Mouse (Mus musculus): ENCODE results near the gene Zfp101. TPM values are rescaled to one million over a fixed set of nuclear protein-coding genes. Genes with fewer than 3 reads are reported as not detected.

The Zfp101 gene
- polyA plus RNA-seq, 1 experiment from 2014 or later = 13.5 TPM

Other genes with a start within 250 kb of the Zfp101 start
- not detected in 2 replicates for gene Olfr55, start 226.2 kb downstream of the Zfp101 start, polyA plus RNA-seq (2015; fragmentation: Nextera tagmentation; extraction: Ambion mirVana)
- 0.12 TPM in 1 of 2 replicates, not detected in the other for gene Olfr239, start 203.3 kb downstream of the Zfp101 start, polyA plus RNA-seq (2015; fragmentation: Nextera tagmentation; extraction: Ambion mirVana)
- gene Olfr1564, start 173.0 kb downstream of the Zfp101 start, polyA plus RNA-seq (2015; fragmentation: Nextera tagmentation; extraction: Ambion mirVana) = not detected in 2 replicates
- gene Zfp955a, start 139.5 kb downstream of the Zfp101 start, polyA plus RNA-seq (2015; fragmentation: Nextera tagmentation; extraction: Ambion mirVana) = 25.7 and 28.0 TPM in 2 replicates
- 0.04 TPM in 2 replicates for gene Olfr63, start 130.0 kb downstream of the Zfp101 start, polyA plus RNA-seq (2015; fragmentation: Nextera tagmentation; extraction: Ambion mirVana)
- gene Zfp955b, start 105.1 kb downstream of the Zfp101 start, polyA plus RNA-seq (2015; fragmentation: Nextera tagmentation; extraction: Ambion mirVana) = 21.5 TPM in 2 replicates
- gene Zfp81, start 35.8 kb downstream of the Zfp101 start, polyA plus RNA-seq (2015; fragmentation: Nextera tagmentation; extraction: Ambion mirVana) = 14.9 and 16.1 TPM in 2 replicates
- not detected in 2 replicates for gene Actl9, start 38.3 kb upstream of the Zfp101 start, polyA plus RNA-seq (2015; fragmentation: Nextera tagmentation; extraction: Ambion mirVana)
- gene Adamts10, start 129.6 kb upstream of the Zfp101 start, polyA plus RNA-seq (2015; fragmentation: Nextera tagmentation; extraction: Ambion mirVana) = 67.7 and 69.7 TPM in 2 replicates
- gene Myo1f, start 161.1 kb upstream of the Zfp101 start, polyA plus RNA-seq (2015; fragmentation: Nextera tagmentation; extraction: Ambion mirVana) = 1.5 and 1.9 TPM in 2 replicates
- gene Zfp414, start 234.4 kb upstream of the Zfp101 start, polyA plus RNA-seq (2015; fragmentation: Nextera tagmentation; extraction: Ambion mirVana) = 79.7 and 80.6 TPM in 2 replicates
- gene Pram1, start 243.4 kb upstream of the Zfp101 start, polyA plus RNA-seq (2015; fragmentation: Nextera tagmentation; extraction: Ambion mirVana) = 0.59 and 0.83 TPM in 2 replicates

Measured in midbrain, embryonic 15.5 days (tissue).